Comparison of ENCODE assay signal across 11 mouse cellular contexts in the genomic region with DNA sequence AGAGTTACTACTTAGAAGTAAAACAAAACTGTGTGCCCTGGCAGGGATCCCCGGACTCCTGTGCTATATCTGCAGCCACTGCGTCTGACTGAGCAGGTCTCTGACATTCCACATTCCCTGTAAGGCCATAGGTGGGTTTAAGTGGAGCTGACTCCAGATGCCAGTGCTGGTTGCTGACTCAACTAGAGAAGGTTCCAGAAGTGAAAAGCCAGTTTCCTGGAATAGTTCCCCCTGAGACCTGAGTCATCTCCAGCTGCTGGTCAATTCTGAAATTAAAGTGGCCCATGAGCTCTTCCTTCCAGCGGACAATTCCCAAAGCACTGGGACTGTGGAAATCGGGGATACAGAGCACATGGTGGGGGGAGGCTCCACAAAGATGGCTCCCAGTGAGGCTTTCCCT. TPM values are rescaled to one million over a fixed set of nuclear protein-coding genes. Genes with fewer than 3 reads are reported as not detected.
A peak's percentile ranks its signal among the peaks of the same experiment; 100 is the strongest.
DNase-seq lines count a peak whose midpoint lies in the region; ATAC-seq lines count a peak whose summit lies in the region.
"Had no signal": no experiment of that assay in that cellular context is flagged by ENCODE, and none has a peak within 500 bp of the region (broad histone marks: within the 10 kb centered on the region; RNA-seq: fewer than 3 reads in every experiment).

No protein-coding gene starts in this region.

- H3K9ac ChIP-seq in stomach, embryonic 15.5 days = no peak overlapping the region
- H3K9ac ChIP-seq: midbrain, embryonic 13.5 days had no signal

- peak overlapping the region; percentile 6; the same call in 1 of the 2 replicates for H3K4me2 ChIP-seq in stomach, embryonic 15.5 days
- H3K4me2 ChIP-seq: midbrain, embryonic 13.5 days had no signal

- peaks cover 17% of the 10 kb centered on the region; the same call in 1 of the 2 replicates for H3K4me1 ChIP-seq in stomach, embryonic 15.5 days
- H3K4me1 ChIP-seq: midbrain, embryonic 13.5 days had no signal

- H3K36me3 ChIP-seq in stomach, embryonic 15.5 days = no peaks in the 10 kb centered on the region
- H3K36me3 ChIP-seq: G1E; midbrain, embryonic 13.5 days had no signal

- no peak for ATAC-seq in stomach, embryonic 15.5 days (ENCODE audit: insufficient read depth, low FRiP score, low read depth)
- ATAC-seq: midbrain, embryonic 13.5 days had no signal

- no peak overlapping the region for H3K4me3 ChIP-seq in stomach, embryonic 15.5 days (replicated peaks)
- H3K4me3 ChIP-seq: left cerebral cortex, adult 2 months; midbrain, embryonic 13.5 days had no signal

- H3K27ac ChIP-seq in stomach, embryonic 15.5 days = peak overlapping the region; percentile 23; the same call in 1 of the 2 replicates
- H3K27ac ChIP-seq: midbrain, embryonic 13.5 days had no signal

- DNase-seq in right cerebral cortex, postnatal 25 days = peak; percentile 11
- DNase-seq in right cerebral cortex, postnatal 4 days = no peak
- peak; percentile 48 for DNase-seq in gastrocnemius, postnatal 10 days
- peak; percentile 33 for DNase-seq in heart, postnatal 4 days
- DNase-seq in neural tube, embryonic 10.5 days (ENCODE audit: extremely low spot score, low spot score) = no peak
- no peak for DNase-seq in MN1 (ENCODE audit: low spot score)
- no peak for DNase-seq in spleen, adult 18-20 months

- no peaks in the 10 kb centered on the region for H3K9me3 ChIP-seq in stomach, embryonic 15.5 days
- H3K9me3 ChIP-seq: midbrain, embryonic 13.5 days had no signal

- no peaks in the 10 kb centered on the region for H3K27me3 ChIP-seq in stomach, embryonic 15.5 days (replicated peaks)
- H3K27me3 ChIP-seq: midbrain, embryonic 13.5 days had no signal

- WGBS in stomach, embryonic 15.5 days = 65% methylated on average over 4 of the region's 4 CpGs

RNA-seq across cellular contexts. Expression of a gene that starts 5.1 kb away (rescaled TPM):
- 100 to 1,000 TPM; 299 to 378 TPM for total RNA-seq in gastrocnemius, postnatal 10 days (2021)
- total RNA-seq in heart, postnatal 4 days (2021) = 100 to 1,000 TPM; 103 to 109 TPM
- 86.6 and 109 TPM in 2 replicates for polyA plus RNA-seq in stomach, embryonic 15.5 days (2015; fragmentation: Nextera tagmentation; extraction: Ambion mirVana)
- polyA plus RNA-seq: G1E had no signal

Comparison
In these comparisons a context has a peak if more than half of its experiments do, and no peak if none do; other contexts are left out.
1. DNase-seq: peak in right cerebral cortex, postnatal 25 days (single experiment), gastrocnemius, postnatal 10 days (single experiment) and heart, postnatal 4 days (single experiment); none in right cerebral cortex, postnatal 4 days (single experiment), neural tube, embryonic 10.5 days (single experiment), MN1 (single experiment) and spleen, adult 18-20 months (0 of 2).